Mouse (Mus musculus): ENCODE results near the gene Sf3a2. TPM values are rescaled to one million over a fixed set of nuclear protein-coding genes. Genes with fewer than 3 reads are reported as not detected.

Sf3a2 gene
- polyA plus RNA-seq, 1 experiment from 2014 or later: 84.4 TPM

DNA sequence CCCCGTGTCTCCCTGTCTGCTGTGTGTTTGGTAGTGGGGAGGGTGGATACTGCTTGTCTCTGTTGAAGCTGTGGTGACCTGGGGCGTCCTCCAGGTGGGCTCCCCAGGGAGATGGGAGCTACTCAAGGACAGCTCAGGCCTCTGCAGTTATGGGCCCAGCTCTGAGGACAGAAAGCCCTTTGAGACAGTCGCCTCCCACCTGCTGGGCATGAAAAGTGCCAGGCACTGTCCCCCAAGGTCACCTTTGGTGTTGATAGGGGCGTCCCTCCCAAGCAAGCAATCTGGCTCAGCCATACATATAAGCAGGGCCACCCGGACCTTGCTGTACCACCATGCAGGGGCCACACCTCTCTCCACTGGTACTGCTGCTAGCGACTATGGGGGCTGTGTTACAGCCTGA lies 6.9 kb downstream of the Sf3a2 start, which contains the start of gene Amh:
TSS of gene Amh (plus strand) at position 328 of the 400 bp plus-strand sequence.
- no peak within 1 kb of the TSS for H3K4me2 ChIP-seq (replicated peaks; ENCODE audit: low read depth, low read length)

DNA sequence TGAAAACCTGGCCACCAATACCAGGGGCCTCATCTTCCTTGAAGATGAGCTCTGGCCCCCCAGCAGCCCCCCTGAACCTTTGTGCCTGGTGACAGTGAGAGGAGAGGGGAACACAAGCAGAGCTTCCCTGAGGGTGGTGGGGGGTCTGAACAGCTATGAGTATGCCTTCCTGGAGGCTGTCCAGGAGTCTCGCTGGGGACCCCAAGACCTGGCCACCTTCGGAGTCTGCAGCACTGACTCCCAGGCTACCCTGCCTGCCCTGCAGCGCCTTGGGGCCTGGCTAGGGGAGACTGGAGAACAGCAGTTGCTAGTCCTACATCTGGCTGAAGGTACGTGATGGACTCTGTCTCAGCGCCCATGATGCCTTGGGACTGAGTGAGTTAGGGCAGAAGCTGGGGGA lies 7.3 kb downstream of the Sf3a2 start:
- ATAC-seq (ENCODE audit: low FRiP score) (no peak), DNase-seq (ENCODE audit: low spot score) (no peak)
- Histone ChIP-seq H3K27me3 (ENCODE audit: control insufficient read depth, insufficient read depth, low read length) (peaks cover 22% of the 10 kb centered on the region), H3K9ac (ENCODE audit: low read depth, low read length) (no peak overlapping the region), H3K9me3 (ENCODE audit: control insufficient read depth, low read length) (no peaks in the 10 kb centered on the region), H3K4me3 (ENCODE audit: low read depth, low read length) (no peak overlapping the region), H3K36me3 (ENCODE audit: control insufficient read depth, insufficient read depth, low read length) (peaks cover 14% of the 10 kb centered on the region), H3K27ac (ENCODE audit: low read depth, low read length) (no peak overlapping the region), H3K4me1 (replicated peaks; ENCODE audit: control insufficient read depth, insufficient read depth, low read length) (peaks cover 21% of the 10 kb centered on the region), H3K4me2 (replicated peaks; ENCODE audit: low read depth, low read length) (no peak overlapping the region)
- 85% methylated on average over 5 of the region's 5 CpGs for WGBS

More for the DNA sequence above, 6.9 kb downstream of the Sf3a2 start, which contains the start of gene Amh:
- ATAC-seq (ENCODE audit: low FRiP score) (no peak), DNase-seq (ENCODE audit: low spot score) (no peak)
- Histone ChIP-seq H3K9ac (ENCODE audit: low read depth, low read length) (no peak within 1 kb of the TSS), H3K9me3 (ENCODE audit: control insufficient read depth, low read length) (no peaks in the 10 kb centered on the region), H3K4me1 (replicated peaks; ENCODE audit: control insufficient read depth, insufficient read depth, low read length) (peaks cover 22% of the 10 kb centered on the region), H3K36me3 (ENCODE audit: control insufficient read depth, insufficient read depth, low read length) (peaks cover 14% of the 10 kb centered on the region), H3K27ac (ENCODE audit: low read depth, low read length) (no peak within 1 kb of the TSS), H3K27me3 (ENCODE audit: control insufficient read depth, insufficient read depth, low read length) (peaks cover 18% of the 10 kb centered on the region), H3K4me3 (ENCODE audit: low read depth, low read length) (no peak within 1 kb of the TSS)
- WGBS: 63% methylated on average over 6 of the region's 6 CpGs

DNA sequence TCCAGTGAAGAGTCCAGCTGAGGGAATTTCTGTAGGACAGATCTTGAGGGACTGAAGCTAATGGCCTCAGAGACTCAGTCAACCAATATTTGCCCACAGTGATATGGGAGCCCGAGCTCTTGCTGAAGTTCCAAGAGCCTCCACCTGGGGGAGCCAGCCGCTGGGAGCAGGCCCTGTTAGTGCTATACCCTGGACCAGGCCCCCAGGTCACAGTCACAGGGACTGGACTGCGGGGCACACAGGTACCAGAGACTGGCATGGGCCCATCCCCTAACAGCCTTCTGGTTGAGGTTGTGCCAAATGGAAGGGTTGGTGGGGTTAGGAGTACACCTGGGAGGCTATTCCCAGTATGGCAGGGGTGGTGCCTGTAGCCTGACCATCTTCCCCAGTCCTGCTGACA lies 7.9 kb downstream of the Sf3a2 start:
- Histone ChIP-seq H3K9me3 (ENCODE audit: control insufficient read depth, low read length) (no peaks in the 10 kb centered on the region), H3K27me3 (ENCODE audit: control insufficient read depth, insufficient read depth, low read length) (peaks cover 24% of the 10 kb centered on the region), H3K4me3 (ENCODE audit: low read depth, low read length) (no peak overlapping the region), H3K9ac (ENCODE audit: low read depth, low read length) (no peak overlapping the region), H3K4me1 (replicated peaks; ENCODE audit: control insufficient read depth, insufficient read depth, low read length) (peaks cover 23% of the 10 kb centered on the region), H3K36me3 (ENCODE audit: control insufficient read depth, insufficient read depth, low read length) (peaks cover 14% of the 10 kb centered on the region), H3K4me2 (replicated peaks; ENCODE audit: low read depth, low read length) (no peak overlapping the region), H3K27ac (ENCODE audit: low read depth, low read length) (no peak overlapping the region)
- peak; percentile 86 for DNase-seq (ENCODE audit: low spot score)
- ATAC-seq (ENCODE audit: low FRiP score): peak; percentile 28; the same call in 1 of the 2 replicates
- WGBS: 25% methylated on average over 3 of the region's 3 CpGs

DNA sequence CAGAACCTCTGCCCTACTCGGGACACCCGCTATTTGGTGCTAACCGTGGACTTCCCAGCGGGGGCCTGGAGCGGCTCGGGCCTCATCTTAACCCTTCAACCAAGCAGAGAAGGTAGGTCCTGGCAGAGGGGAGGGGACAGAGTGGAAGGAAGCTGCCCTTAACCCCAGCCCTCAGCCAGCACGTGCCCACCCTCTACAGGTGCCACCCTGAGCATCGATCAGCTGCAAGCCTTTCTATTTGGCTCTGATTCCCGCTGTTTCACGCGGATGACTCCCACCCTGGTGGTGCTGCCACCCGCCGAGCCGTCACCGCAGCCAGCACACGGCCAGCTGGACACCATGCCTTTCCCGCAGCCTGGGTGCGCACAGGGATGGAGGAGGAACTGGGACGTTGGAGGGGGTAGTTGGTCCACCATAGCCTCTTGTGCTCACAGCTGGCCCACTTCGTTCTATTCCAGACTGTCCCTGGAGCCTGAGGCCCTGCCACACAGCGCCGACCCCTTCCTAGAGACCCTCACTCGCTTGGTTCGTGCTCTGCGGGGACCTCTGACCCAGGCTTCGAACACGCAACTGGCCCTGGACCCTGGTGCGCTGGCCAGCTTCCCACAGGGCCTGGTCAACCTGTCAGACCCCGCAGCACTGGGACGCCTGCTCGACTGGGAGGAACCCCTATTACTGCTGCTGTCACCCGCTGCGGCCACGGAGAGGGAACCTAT lies 8.5 kb downstream of the Sf3a2 start:
- 40% methylated on average over 34 of the region's 34 CpGs for WGBS
- H3K36me3 ChIP-seq (ENCODE audit: control insufficient read depth, insufficient read depth, low read length): peaks cover 14% of the 10 kb centered on the region
- peaks cover 24% of the 10 kb centered on the region for H3K27me3 ChIP-seq (ENCODE audit: control insufficient read depth, insufficient read depth, low read length)
- ATAC-seq (ENCODE audit: low FRiP score): no peak
- peak overlapping the region; percentile 64 for H3K9ac ChIP-seq (ENCODE audit: low read depth, low read length)
- peak overlapping the region; percentile 41 for H3K4me3 ChIP-seq (ENCODE audit: low read depth, low read length)
- peak overlapping the region; percentile 60; the same call in 1 of the 2 replicates for H3K27ac ChIP-seq (ENCODE audit: low read depth, low read length)
- DNase-seq (ENCODE audit: low spot score): no peak
- peak overlapping the region; percentile 98 for H3K4me2 ChIP-seq (replicated peaks; ENCODE audit: low read depth, low read length)
- no peaks in the 10 kb centered on the region for H3K9me3 ChIP-seq (ENCODE audit: control insufficient read depth, low read length)
- peaks cover 23% of the 10 kb centered on the region for H3K4me1 ChIP-seq (replicated peaks; ENCODE audit: control insufficient read depth, insufficient read depth, low read length)

DNA sequence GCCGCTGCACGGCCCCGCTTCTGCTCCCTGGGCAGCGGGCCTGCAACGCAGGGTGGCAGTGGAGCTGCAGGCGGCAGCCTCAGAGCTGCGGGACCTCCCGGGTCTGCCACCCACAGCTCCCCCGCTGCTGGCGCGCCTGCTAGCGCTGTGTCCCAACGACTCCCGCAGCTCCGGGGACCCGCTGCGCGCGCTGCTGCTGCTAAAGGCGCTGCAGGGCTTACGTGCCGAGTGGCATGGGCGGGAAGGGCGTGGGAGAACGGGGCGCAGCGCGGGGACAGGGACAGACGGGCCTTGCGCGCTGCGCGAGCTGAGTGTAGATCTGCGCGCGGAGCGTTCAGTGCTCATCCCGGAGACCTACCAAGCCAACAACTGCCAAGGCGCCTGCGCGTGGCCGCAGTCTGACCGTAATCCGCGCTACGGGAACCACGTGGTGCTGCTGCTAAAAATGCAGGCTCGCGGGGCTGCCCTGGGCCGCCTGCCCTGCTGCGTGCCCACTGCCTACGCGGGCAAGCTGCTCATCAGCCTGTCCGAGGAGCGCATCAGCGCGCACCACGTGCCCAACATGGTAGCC lies 9.1 kb downstream of the Sf3a2 start:
- peak overlapping the region; percentile 64 for H3K9ac ChIP-seq (ENCODE audit: low read depth, low read length)
- 2% methylated on average over 52 of the region's 58 CpGs for WGBS
- peak overlapping the region; percentile 41 for H3K4me3 ChIP-seq (ENCODE audit: low read depth, low read length)
- peak overlapping the region; percentile 98 for H3K4me2 ChIP-seq (replicated peaks; ENCODE audit: low read depth, low read length)
- peak; percentile 81 for DNase-seq (ENCODE audit: low spot score)
- H3K27me3 ChIP-seq (ENCODE audit: control insufficient read depth, insufficient read depth, low read length): peaks cover 24% of the 10 kb centered on the region
- no peaks in the 10 kb centered on the region for H3K9me3 ChIP-seq (ENCODE audit: control insufficient read depth, low read length)
- H3K27ac ChIP-seq (ENCODE audit: low read depth, low read length): peak overlapping the region; percentile 60
- ATAC-seq (ENCODE audit: low FRiP score): peak; percentile 77
- peaks cover 23% of the 10 kb centered on the region for H3K4me1 ChIP-seq (replicated peaks; ENCODE audit: control insufficient read depth, insufficient read depth, low read length)
- peaks cover 14% of the 10 kb centered on the region for H3K36me3 ChIP-seq (ENCODE audit: control insufficient read depth, insufficient read depth, low read length)

DNA sequence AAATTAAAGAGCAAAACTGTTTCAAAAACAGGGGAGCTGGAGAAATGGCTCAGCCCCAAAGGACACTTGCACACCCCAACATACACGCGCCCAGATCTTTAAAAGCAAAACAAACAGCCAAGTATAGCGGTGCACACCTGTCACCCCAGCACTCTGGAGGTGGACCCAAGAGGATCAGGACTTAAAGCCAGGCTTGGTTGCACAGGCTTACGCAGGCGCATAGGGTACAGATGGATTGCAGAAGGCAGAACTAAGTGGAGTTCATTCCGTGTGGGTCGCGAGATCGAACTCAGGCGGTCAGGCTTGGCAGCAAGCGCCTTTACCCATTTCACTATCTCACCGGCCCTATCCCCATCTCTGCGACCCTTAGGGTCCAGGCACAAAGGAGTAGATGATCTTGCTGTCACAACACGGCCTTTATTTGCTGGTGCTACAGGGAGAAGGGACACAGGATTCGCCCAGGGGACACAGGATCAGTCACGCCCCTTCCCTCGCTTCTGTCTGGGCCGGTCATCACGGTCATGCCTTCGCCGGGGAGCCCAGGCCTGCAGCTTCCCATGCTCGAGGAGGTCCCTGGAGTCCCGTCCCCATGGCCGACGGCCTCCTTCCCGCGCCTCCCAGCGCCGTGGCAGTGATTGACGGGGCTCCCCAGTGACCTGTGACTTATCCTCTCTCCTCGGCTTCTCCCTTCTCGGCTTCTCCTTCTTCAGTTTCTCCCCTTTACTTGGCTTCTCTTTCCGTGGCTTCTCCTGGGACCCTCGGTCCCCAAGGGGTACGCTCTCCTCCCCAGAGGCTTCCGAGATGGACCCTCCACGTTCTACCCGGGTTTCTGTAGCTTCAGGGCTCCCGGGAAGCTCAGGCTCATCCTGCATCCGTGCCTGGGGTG lies 10.3 kb downstream of the Sf3a2 start:
- WGBS: 17% methylated on average over 40 of the region's 40 CpGs
- peak overlapping the region; percentile 5; the same call in 1 of the 2 replicates for H3K9ac ChIP-seq (ENCODE audit: low read depth, low read length)
- DNase-seq (ENCODE audit: low spot score): peak; percentile 47

DNA sequence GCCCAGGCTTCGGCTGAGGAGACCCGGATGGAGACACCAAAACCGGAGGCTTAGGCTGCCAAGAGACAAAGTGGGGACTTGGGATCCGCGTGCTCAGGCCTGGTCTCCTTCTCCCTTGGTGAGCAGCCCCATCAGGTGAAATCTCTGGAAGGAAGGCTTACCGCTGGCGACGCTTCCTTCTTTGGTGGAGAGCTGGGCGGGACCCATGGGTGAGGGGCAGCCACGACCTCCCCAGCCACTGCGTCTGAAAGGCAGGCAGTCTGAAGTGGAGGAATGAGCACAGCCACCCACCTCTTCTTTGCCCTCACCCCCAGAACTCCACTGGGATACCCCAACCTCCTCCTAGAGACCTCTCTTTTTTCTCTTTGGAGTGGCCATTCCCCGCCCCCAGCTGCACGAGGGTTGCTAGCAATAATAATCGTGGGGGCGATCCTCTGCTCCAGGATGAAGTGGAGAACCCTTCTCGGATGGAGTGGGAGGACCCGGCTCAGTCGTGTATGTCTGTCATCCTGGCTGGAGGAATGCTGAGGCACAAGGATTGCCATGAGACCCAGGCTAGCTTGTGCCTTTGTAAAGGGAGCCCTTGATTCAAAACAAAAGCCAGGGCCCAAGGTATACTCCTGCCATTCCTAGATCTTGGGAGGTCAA lies 11.1 kb downstream of the Sf3a2 start:
- H3K27me3 ChIP-seq (ENCODE audit: control insufficient read depth, insufficient read depth, low read length): peaks cover 24% of the 10 kb centered on the region
- no peak overlapping the region; the same call in 1 of the 2 replicates for H3K9ac ChIP-seq (ENCODE audit: low read depth, low read length)
- no peak overlapping the region for H3K27ac ChIP-seq (ENCODE audit: low read depth, low read length)
- peaks cover 23% of the 10 kb centered on the region for H3K4me1 ChIP-seq (replicated peaks; ENCODE audit: control insufficient read depth, insufficient read depth, low read length)
- 7% methylated on average over 18 of the region's 18 CpGs for WGBS
- H3K4me2 ChIP-seq (replicated peaks; ENCODE audit: low read depth, low read length): peak overlapping the region; percentile 29
- ATAC-seq (ENCODE audit: low FRiP score) (no peak), DNase-seq (ENCODE audit: low spot score) (peak; percentile 51)
- H3K4me3 ChIP-seq (ENCODE audit: low read depth, low read length): peak overlapping the region; percentile 6; the same call in 1 of the 2 replicates
- H3K9me3 ChIP-seq (ENCODE audit: control insufficient read depth, low read length): no peaks in the 10 kb centered on the region
- 0 out of 2 replicates have a peak, but pooled peaks cover 2% of the 10 kb centered on the region for H3K36me3 ChIP-seq (ENCODE audit: control insufficient read depth, insufficient read depth, low read length)

More for the DNA sequence above, 10.3 kb downstream of the Sf3a2 start:
- H3K27ac ChIP-seq (ENCODE audit: low read depth, low read length): no peak overlapping the region
- H3K4me1 ChIP-seq (replicated peaks; ENCODE audit: control insufficient read depth, insufficient read depth, low read length): peaks cover 23% of the 10 kb centered on the region
- ATAC-seq (ENCODE audit: low FRiP score): no peak
- peak overlapping the region; percentile 6; the same call in 1 of the 2 replicates for H3K4me3 ChIP-seq (ENCODE audit: low read depth, low read length)
- peaks cover 8% of the 10 kb centered on the region for H3K36me3 ChIP-seq (ENCODE audit: control insufficient read depth, insufficient read depth, low read length)
- no peaks in the 10 kb centered on the region for H3K9me3 ChIP-seq (ENCODE audit: control insufficient read depth, low read length)
- H3K4me2 ChIP-seq (replicated peaks; ENCODE audit: low read depth, low read length): peak overlapping the region; percentile 29
- peaks cover 24% of the 10 kb centered on the region for H3K27me3 ChIP-seq (ENCODE audit: control insufficient read depth, insufficient read depth, low read length)

DNA sequence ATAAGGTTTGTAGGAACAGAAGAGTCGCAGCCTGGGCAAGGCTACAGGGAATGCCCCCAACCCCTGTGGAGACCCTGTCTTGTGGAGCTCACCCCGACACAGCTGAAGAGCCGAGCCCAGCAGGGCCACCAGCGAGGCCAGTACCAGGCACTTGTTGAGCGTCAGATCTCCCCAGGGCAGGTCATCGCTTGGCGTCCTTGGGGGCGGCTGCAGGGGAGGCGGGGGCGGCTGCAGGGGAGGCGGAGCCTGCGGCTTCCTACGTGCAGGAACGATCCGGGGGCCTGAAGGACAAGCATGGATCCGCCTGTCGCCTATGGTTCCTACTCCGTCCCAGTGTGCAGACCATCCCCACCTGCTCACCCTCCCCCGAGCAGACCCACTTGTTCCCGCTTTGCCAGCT lies 12.1 kb downstream of the Sf3a2 start:
- DNase-seq (ENCODE audit: low spot score) (no peak), ATAC-seq (ENCODE audit: low FRiP score) (no peak)
- 4% methylated on average over 19 of the region's 20 CpGs for WGBS
- Histone ChIP-seq H3K4me2 (replicated peaks; ENCODE audit: low read depth, low read length) (no peak overlapping the region), H3K4me1 (replicated peaks; ENCODE audit: control insufficient read depth, insufficient read depth, low read length) (peaks cover 23% of the 10 kb centered on the region), H3K27ac (ENCODE audit: low read depth, low read length) (no peak overlapping the region), H3K9ac (ENCODE audit: low read depth, low read length) (no peak overlapping the region), H3K4me3 (ENCODE audit: low read depth, low read length) (no peak overlapping the region), H3K36me3 (ENCODE audit: control insufficient read depth, insufficient read depth, low read length) (no peaks in the 10 kb centered on the region), H3K27me3 (ENCODE audit: control insufficient read depth, insufficient read depth, low read length) (peaks cover 24% of the 10 kb centered on the region), H3K9me3 (ENCODE audit: control insufficient read depth, low read length) (no peaks in the 10 kb centered on the region)

Data from hindbrain, embryonic 11.5 days (tissue).